Mouse (Mus musculus) heart, adult 18-20 months (tissue): ENCODE data around the gene Chn1. TPM values are rescaled to one million over a fixed set of nuclear protein-coding genes. Genes with fewer than 3 reads are reported as not detected.

Experiments
- total RNA-seq, 2 experiments: library from RNA; stranded (reverse); gene quantifications; 2 replicates each; pipeline ENCODE4 v1.2.3; 2021

The Chn1 gene
- total RNA-seq, 2 experiments from 2014 or later: 33.5 to 36.7 TPM

Other genes with a start within 250 kb of the Chn1 start
- gene Wipf1, start 245.6 kb downstream of the Chn1 start, total RNA-seq: 10 to 100 TPM; 11.2 to 14.0 TPM
- under 1 TPM in 1 of 2 experiments, not detected in 1; 0.05 TPM for gene Chrna1, start 195.0 kb downstream of the Chn1 start, total RNA-seq
- gene Atf2, start 117.3 kb upstream of the Chn1 start, total RNA-seq: 10 to 100 TPM; 40.5 to 46.1 TPM
- gene Atp5g3, start 136.0 kb upstream of the Chn1 start, total RNA-seq: 1,000 to 10,000 TPM; 3,414 to 3,928 TPM